Mouse (Mus musculus): ENCODE measurements around the gene Crlf3.

- TF ChIP-seq ZC3H11A (IDR thresholded peaks at IDR 0.05; ENCODE audit: borderline replicate concordance, low read depth, low read length) (no peak), ZNF384 (IDR thresholded peaks at IDR 0.05; ENCODE audit: low read depth, low read length) (no peak), MAFK (IDR thresholded peaks at IDR 0.05; ENCODE audit: insufficient read depth, low read depth, low read length) (no peak)
Measured at GRCm38 (mm10) chr11:80021306-80021705, 59.5 kb downstream of the Crlf3 start.
